Mouse (Mus musculus): Measurements from ENCODE around the gene Hist2h2be. TPM values are rescaled to one million over a fixed set of nuclear protein-coding genes. Genes with fewer than 3 reads are reported as not detected.
"Not testable (repeated sequence)": the region's sequence is repeated elsewhere in the genome, so short reads cannot be mapped to it uniquely, and the experiment has no call there.

The Hist2h2be gene
- polyA plus RNA-seq, 1 experiment from 2014 or later, result 7.2 TPM

DNA sequence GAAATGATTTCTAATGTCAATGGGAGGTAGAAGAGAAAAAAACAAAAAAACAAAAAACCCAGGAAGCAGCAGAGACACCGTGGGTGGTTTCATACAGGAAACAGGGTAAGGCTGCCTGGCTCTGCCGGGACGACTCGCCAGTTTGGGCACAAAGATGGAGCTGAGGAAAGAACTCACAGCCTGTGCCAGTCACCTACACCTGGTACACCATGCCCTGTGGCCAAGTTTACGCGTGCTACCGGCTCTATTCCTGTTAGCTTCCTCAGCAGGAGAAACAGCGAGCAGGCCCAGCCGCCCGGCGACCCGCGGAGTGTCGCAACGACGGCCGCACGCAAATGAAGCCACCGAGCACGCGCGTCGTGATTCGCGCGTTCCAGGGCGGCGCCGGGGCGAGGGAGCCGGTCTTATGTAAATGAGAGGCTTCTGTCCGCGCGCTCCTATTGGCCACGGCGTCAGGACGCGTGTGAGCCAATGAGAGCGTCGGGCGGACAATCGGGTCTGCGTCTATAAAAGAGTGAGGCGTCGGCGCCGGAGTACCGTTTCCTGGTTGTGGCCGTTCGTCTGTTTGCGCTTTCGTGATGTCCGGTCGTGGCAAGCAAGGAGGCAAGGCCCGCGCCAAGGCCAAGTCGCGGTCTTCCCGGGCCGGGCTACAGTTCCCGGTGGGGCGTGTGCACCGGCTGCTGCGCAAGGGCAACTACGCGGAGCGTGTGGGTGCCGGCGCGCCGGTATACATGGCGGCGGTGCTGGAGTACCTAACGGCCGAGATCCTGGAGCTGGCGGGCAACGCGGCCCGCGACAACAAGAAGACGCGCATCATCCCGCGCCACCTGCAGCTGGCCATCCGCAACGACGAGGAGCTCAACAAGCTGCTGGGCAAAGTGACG lies 24.3 kb downstream of the Hist2h2be start, which contains the start of gene Hist2h2aa1:
Gene Hist2h2aa1 (plus strand): TSS at position 495 of the 884 bp plus-strand sequence.
- peaks cover 46% of the 10 kb centered on the region for H3K4me1 ChIP-seq
- H3K4me2 ChIP-seq (replicated peaks), result peak within 1 kb of the TSS; percentile 66
- 0% methylated on average over 45 of the region's 88 CpGs for WGBS
- not testable (repeated sequence) for H3K9me3 ChIP-seq, H3K36me3 ChIP-seq, H3K27me3 ChIP-seq
- peak within 1 kb of the TSS; percentile 53 for H3K4me3 ChIP-seq
- H3K9ac ChIP-seq, result peak within 1 kb of the TSS; percentile 83
- H3K27ac ChIP-seq, result peak within 1 kb of the TSS; percentile 99
- peak; percentile 90 for ATAC-seq (ENCODE audit: low FRiP score, low read depth)

- ATAC-seq (ENCODE audit: low FRiP score, low read depth); H3K9me3 ChIP-seq; H3K36me3 ChIP-seq; H3K27me3 ChIP-seq: not testable (repeated sequence)
- peak overlapping the region; percentile 53 for H3K4me2 ChIP-seq (replicated peaks)
- H3K27ac ChIP-seq, result peak overlapping the region; percentile 75; the same call in 1 of the 2 replicates
- peak overlapping the region; percentile 39 for H3K4me3 ChIP-seq
- H3K4me1 ChIP-seq, result peaks cover 50% of the 10 kb centered on the region
- 0% methylated on average over 10 of the region's 21 CpGs for WGBS
- 0 out of 2 replicates have a peak overlapping the region, but pooled peaks have one; percentile 59 for H3K9ac ChIP-seq
These were observed 25.1 kb downstream of the Hist2h2be start for GRCm38 (mm10) chr3:96246018-96246417.

DNA sequence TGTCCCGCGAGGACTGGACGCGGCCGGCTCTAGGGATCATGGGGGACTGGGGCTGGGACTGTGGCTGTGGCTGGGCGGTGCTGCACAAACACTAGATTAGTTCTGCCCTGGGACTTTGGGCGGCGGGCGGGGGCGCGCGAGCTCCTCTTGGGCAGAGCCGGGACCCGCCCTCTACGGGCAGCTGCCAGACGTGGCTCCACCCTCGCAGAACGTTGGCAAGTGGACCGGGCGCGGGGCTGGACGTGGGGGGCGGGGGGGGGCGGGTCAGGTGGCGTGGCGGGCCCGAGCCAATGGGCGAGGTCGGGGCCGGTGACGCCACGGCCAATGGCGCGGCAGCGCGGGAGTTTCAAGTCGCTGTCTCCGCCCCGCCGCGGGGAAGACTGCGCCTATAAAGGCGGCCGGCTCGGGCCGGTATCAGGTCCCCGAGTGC lies 25.5 kb downstream of the Hist2h2be start, which contains the start of gene Hist2h3c1:
Gene Hist2h3c1 (plus strand): TSS at position 259 of the 430 bp plus-strand sequence.
- H3K9me3 ChIP-seq, H3K36me3 ChIP-seq, H3K27me3 ChIP-seq: not testable (repeated sequence)
- Histone ChIP-seq H3K27ac (peak within 1 kb of the TSS; percentile 75), H3K4me3 (peak within 1 kb of the TSS; percentile 45), H3K9ac (peak within 1 kb of the TSS; percentile 70), H3K4me2 (replicated peaks) (peak within 1 kb of the TSS; percentile 64), H3K4me1 (peaks cover 50% of the 10 kb centered on the region)
- WGBS, result 0% methylated on average over 1 of the region's 47 CpGs
- ATAC-seq (ENCODE audit: low FRiP score, low read depth), result peak; percentile 91

- peaks cover 50% of the 10 kb centered on the region for H3K4me1 ChIP-seq
- 4% methylated on average over 11 of the region's 11 CpGs for WGBS
- ATAC-seq (ENCODE audit: low FRiP score, low read depth), result no peak
These were observed 26.6 kb downstream of the Hist2h2be start for GRCm38 (mm10) chr3:96247356-96248140.

GRCm38 (mm10) chr3:96248141-96249033 lies 27.5 kb downstream of the Hist2h2be start:
- H3K9me3 ChIP-seq, result no peaks in the 10 kb centered on the region
- H3K9ac ChIP-seq, result peak overlapping the region; percentile 70
- WGBS, result 34% methylated on average over 6 of the region's 6 CpGs
- peak overlapping the region; percentile 64 for H3K4me2 ChIP-seq (replicated peaks)
- peaks cover 50% of the 10 kb centered on the region for H3K4me1 ChIP-seq
- ATAC-seq (ENCODE audit: low FRiP score, low read depth), result no peak
- H3K27ac ChIP-seq, result no peak overlapping the region
- no peaks in the 10 kb centered on the region for H3K36me3 ChIP-seq
- H3K27me3 ChIP-seq, result peaks cover 4% of the 10 kb centered on the region; the same call in 1 of the 2 replicates
- H3K4me3 ChIP-seq, result peak overlapping the region; percentile 45

More at GRCm38 (mm10) chr3:96247356-96248140, 26.6 kb downstream of the Hist2h2be start:
- peak overlapping the region; percentile 70 for H3K27ac ChIP-seq
- H3K27me3 ChIP-seq, result no peaks in the 10 kb centered on the region
- no peaks in the 10 kb centered on the region for H3K9me3 ChIP-seq
- no peaks in the 10 kb centered on the region for H3K36me3 ChIP-seq
- H3K9ac ChIP-seq, result peak overlapping the region; percentile 70
- peak overlapping the region; percentile 64 for H3K4me2 ChIP-seq (replicated peaks)
- H3K4me3 ChIP-seq, result peak overlapping the region; percentile 45

- Histone ChIP-seq H3K27me3 (peaks cover 5% of the 10 kb centered on the region; the same call in 1 of the 2 replicates), H3K4me1 (peaks cover 46% of the 10 kb centered on the region), H3K4me2 (replicated peaks) (peak overlapping the region; percentile 64), H3K4me3 (peak overlapping the region; percentile 45; the same call in 1 of the 2 replicates), H3K9me3 (no peaks in the 10 kb centered on the region), H3K36me3 (no peaks in the 10 kb centered on the region), H3K27ac (no peak overlapping the region), H3K9ac (no peak overlapping the region)
- 57% methylated on average over 4 of the region's 4 CpGs for WGBS
- no peak for ATAC-seq (ENCODE audit: low FRiP score, low read depth)
These were observed 28.1 kb downstream of the Hist2h2be start for GRCm38 (mm10) chr3:96249034-96249345.

GRCm38 (mm10) chr3:96250890-96251289 lies 30.0 kb downstream of the Hist2h2be start:
- ATAC-seq (ENCODE audit: low FRiP score, low read depth), result no peak
- Histone ChIP-seq H3K27me3 (peaks cover 5% of the 10 kb centered on the region; the same call in 1 of the 2 replicates), H3K4me2 (replicated peaks) (peak overlapping the region; percentile 19; the same call in 1 of the 2 replicates), H3K4me1 (peaks cover 38% of the 10 kb centered on the region), H3K4me3 (no peak overlapping the region), H3K36me3 (no peaks in the 10 kb centered on the region), H3K9me3 (no peaks in the 10 kb centered on the region), H3K9ac (no peak overlapping the region), H3K27ac (no peak overlapping the region)
- WGBS, result 17% methylated on average over 3 of the region's 3 CpGs

DNA sequence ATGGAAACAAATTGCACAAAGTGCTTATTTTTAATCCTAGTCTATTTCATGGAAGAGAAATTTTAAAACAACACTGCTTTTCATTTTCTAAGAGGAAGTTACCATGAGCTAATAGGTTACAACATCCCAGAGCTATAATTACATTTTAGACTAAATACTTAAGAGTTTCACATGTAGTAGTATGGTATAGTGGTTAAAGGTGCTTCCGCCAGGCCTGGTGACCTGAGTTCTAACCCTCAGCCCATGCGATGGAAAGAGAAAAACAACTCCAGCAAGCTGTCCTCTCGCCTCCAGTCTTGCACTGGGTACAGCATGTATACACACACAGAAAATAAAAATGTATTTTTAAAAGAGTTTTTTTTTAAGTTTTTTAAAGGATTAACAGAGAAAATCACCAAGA lies 30.9 kb downstream of the Hist2h2be start:
- WGBS, result 75% methylated on average over 3 of the region's 3 CpGs
- Histone ChIP-seq H3K27ac (no peak overlapping the region), H3K4me1 (peaks cover 44% of the 10 kb centered on the region), H3K27me3 (peaks cover 5% of the 10 kb centered on the region; the same call in 1 of the 2 replicates), H3K4me2 (replicated peaks) (no peak overlapping the region), H3K4me3 (no peak overlapping the region), H3K36me3 (no peaks in the 10 kb centered on the region), H3K9me3 (no peaks in the 10 kb centered on the region), H3K9ac (no peak overlapping the region)
- no peak for ATAC-seq (ENCODE audit: low FRiP score, low read depth)

DNA sequence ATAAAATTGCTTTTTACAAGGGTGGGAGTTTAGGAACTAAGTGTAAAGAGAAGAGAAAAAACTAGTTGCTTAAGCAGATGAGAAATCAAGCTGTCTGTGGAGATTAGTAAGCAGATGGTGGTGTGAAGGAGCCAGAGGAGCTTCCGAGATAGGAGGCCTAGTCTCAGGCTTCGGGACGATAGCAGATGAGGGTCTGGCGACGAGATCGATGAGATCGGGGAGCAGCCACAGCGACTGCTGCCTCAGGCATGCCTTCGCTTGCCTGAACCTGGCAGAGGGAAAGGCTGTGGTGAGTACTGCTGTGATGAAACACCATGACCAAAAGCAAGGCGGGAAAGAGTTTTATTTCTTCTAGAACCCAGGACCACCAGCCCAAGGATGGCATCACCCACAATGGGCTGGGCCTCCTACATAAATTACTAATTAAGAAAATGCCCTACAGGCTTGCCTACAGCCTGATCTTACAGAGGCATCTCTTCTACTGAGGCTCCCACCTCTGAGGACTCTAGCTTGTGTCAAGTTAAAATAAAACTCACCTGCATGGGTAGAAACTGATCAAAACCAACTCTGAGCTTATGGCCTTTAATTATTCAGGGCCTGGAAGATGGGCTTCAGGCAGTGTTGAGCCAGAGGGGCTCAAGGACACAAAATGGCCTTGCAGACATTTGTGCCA lies 33.9 kb downstream of the Hist2h2be start:
- Histone ChIP-seq H3K27me3 (peaks cover 5% of the 10 kb centered on the region; the same call in 1 of the 2 replicates), H3K27ac (no peak overlapping the region), H3K4me1 (peaks cover 18% of the 10 kb centered on the region), H3K36me3 (no peaks in the 10 kb centered on the region), H3K4me3 (no peak overlapping the region), H3K9ac (no peak overlapping the region), H3K9me3 (no peaks in the 10 kb centered on the region), H3K4me2 (replicated peaks) (peak overlapping the region; percentile 21; the same call in 1 of the 2 replicates)
- no peak for ATAC-seq (ENCODE audit: low FRiP score, low read depth)
- WGBS, result 42% methylated on average over 10 of the region's 10 CpGs

DNA sequence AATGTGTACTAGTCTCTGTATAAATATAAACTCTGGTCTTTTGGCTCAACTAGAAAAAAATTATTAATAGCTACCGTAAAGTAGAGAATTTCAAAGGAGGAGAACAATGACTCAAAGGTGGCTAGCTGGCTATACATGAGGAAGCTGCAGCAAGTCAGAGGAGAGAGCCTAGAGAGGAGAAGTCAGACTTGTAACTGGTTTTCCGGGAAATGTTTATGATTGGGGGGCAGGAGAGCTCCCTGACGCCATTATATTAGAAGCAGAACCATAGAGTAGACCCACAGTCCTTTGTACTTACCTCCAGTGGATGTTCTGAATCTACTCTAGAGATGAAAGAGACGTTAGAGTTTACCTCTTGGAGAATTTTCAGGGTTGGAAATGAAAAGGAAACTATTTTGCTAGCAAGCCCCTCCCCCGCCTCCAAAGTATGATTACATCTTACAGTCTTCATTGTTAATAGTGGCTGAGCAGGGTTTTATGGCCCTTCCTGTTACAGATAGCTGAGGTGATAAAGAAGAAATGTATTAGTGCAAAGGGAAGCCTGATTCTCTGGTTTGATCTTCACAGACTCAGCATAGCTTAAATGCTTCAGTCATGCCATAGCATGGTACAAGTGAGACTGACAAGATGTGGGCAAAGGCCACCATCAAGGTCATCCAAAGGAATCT lies 35.1 kb downstream of the Hist2h2be start:
- no peak overlapping the region for H3K4me3 ChIP-seq
- no peaks in the 10 kb centered on the region for H3K36me3 ChIP-seq
- H3K4me1 ChIP-seq, result peaks cover 7% of the 10 kb centered on the region
- H3K9me3 ChIP-seq, result no peaks in the 10 kb centered on the region
- peaks cover 5% of the 10 kb centered on the region; the same call in 1 of the 2 replicates for H3K27me3 ChIP-seq
- H3K27ac ChIP-seq, result no peak overlapping the region
- no peak overlapping the region for H3K9ac ChIP-seq
- H3K4me2 ChIP-seq (replicated peaks), result no peak overlapping the region
- 65% methylated on average over 5 of the region's 5 CpGs for WGBS
- ATAC-seq (ENCODE audit: low FRiP score, low read depth), result no peak
